Mouse (Mus musculus) forebrain, embryonic 14.5 days (tissue): ENCODE measurements around the gene Lmbrd2. TPM values are rescaled to one million over a fixed set of nuclear protein-coding genes. Genes with fewer than 3 reads are reported as not detected.

Experiments used
- ATAC-seq: fragments of 200-750 bp; cut with Nextera tagmentation; 2 replicates; pipeline ENCODE4 v1.8.0; 2017; ENCODE audit warnings: mild to moderate bottlenecking, moderate library complexity
- DNase-seq: peaks from one replicate; pipeline ENCODE4 v3.0.0-alpha.2; 2015; ENCODE audit warnings: low spot score
- H3K27ac ChIP-seq: fragments of 300-500 bp; sonication (generic); 2 replicates; pipeline ENCODE4 v1.5.1; 2014; ENCODE audit warnings: low read depth, mild to moderate bottlenecking, control low read depth, low read length, moderate library complexity
- H3K27me3 ChIP-seq: fragments of 300-500 bp; sonication (generic); replicated peaks from 2 replicates; pipeline ENCODE4 v1.6.1; 2014; ENCODE audit warnings: low read length, control low read depth, mixed read lengths; ENCODE audit not compliant: control insufficient read depth, insufficient read depth
- H3K36me3 ChIP-seq: fragments of 300-500 bp; sonication (generic); 2 replicates; pipeline ENCODE4 v1.6.1; 2014; ENCODE audit warnings: low read length, control low read depth; ENCODE audit not compliant: control insufficient read depth, insufficient read depth
- H3K4me1 ChIP-seq: fragments of 300-500 bp; sonication (generic); 2 replicates; pipeline ENCODE4 v1.6.1; 2014; ENCODE audit warnings: antibody characterized with exemption, low read length, control low read depth; ENCODE audit not compliant: control insufficient read depth, insufficient read depth
- H3K4me2 ChIP-seq: fragments of 300-500 bp; sonication (generic); 2 replicates; pipeline ENCODE4 v1.6.1; 2014; ENCODE audit warnings: mild to moderate bottlenecking, control low read depth, low read length
- H3K4me3 ChIP-seq: fragments of 300-500 bp; sonication (generic); 2 replicates; pipeline ENCODE4 v1.5.1; 2014; ENCODE audit warnings: low read depth, low read length, control low read depth
- H3K9ac ChIP-seq: fragments of 300-500 bp; sonication (generic); 2 replicates; pipeline ENCODE4 v1.6.1; 2014; ENCODE audit warnings: mild to moderate bottlenecking, low read length, control low read depth, moderate library complexity
- H3K9me3 ChIP-seq: fragments of 300-500 bp; sonication (generic); replicated peaks from 2 replicates; pipeline ENCODE4 v1.6.1; 2016; ENCODE audit warnings: low read length, control low read depth, mixed read lengths; ENCODE audit not compliant: control insufficient read depth
- WGBS: fragments of 180-500 bp; shearing (Covaris S2); extraction: QIAGEN DNeasy Blood & Tissue Kit; methylation state at CpG from one replicate; pipeline ENCODE4 v1.1.7; 2014; 5-methylcytosine and 5-hydroxymethylcytosine counted together
- polyA plus RNA-seq: library from polyadenylated mRNA; unstranded; fragments of >200 nt; fragmentation: Nextera tagmentation; extraction: Ambion mirVana; gene quantifications from 2 replicates; pipeline ENCODE4 v1.2.1, GENCODE M21; 2014

Gene Lmbrd2
- polyA plus RNA-seq, 1 experiment from 2014 or later, result 5.0 TPM

GRCm38 (mm10) chr15:9111648-9112047, 28.7 kb upstream of the Lmbrd2 start:
- peaks cover 66% of the 10 kb centered on the region for H3K36me3 ChIP-seq
- 86% methylated on average over 3 of the region's 3 CpGs for WGBS
- DNase-seq, result no peak

GRCm38 (mm10) chr15:9113556-9113955, 26.8 kb upstream of the Lmbrd2 start:
- DNase-seq, result peak; percentile 33
- Histone ChIP-seq H3K9me3 (no peaks in the 10 kb centered on the region), H3K9ac (no peak overlapping the region), H3K4me3 (no peak overlapping the region), H3K36me3 (peaks cover 77% of the 10 kb centered on the region), H3K4me1 (no peaks in the 10 kb centered on the region), H3K4me2 (no peak overlapping the region), H3K27ac (no peak overlapping the region), H3K27me3 (no peaks in the 10 kb centered on the region)
- no peak for ATAC-seq
- WGBS, result 85% methylated on average over 9 of the region's 9 CpGs

More at GRCm38 (mm10) chr15:9111648-9112047, 28.7 kb upstream of the Lmbrd2 start:
- Histone ChIP-seq H3K27ac (no peak overlapping the region), H3K4me2 (no peak overlapping the region), H3K4me1 (no peaks in the 10 kb centered on the region), H3K27me3 (no peaks in the 10 kb centered on the region), H3K9me3 (no peaks in the 10 kb centered on the region), H3K4me3 (no peak overlapping the region), H3K9ac (no peak overlapping the region)
- no peak for ATAC-seq

- no peak for DNase-seq
- H3K9ac ChIP-seq, result no peak overlapping the region
- no peak overlapping the region for H3K27ac ChIP-seq
- ATAC-seq, result no peak
- WGBS, result 90% methylated on average over 4 of the region's 4 CpGs
- H3K4me1 ChIP-seq, result no peaks in the 10 kb centered on the region
- H3K9me3 ChIP-seq, result no peaks in the 10 kb centered on the region
- H3K36me3 ChIP-seq, result peaks cover 83% of the 10 kb centered on the region
- no peak overlapping the region for H3K4me3 ChIP-seq
- H3K4me2 ChIP-seq, result no peak overlapping the region
- H3K27me3 ChIP-seq, result no peaks in the 10 kb centered on the region
These were observed 26.2 kb upstream of the Lmbrd2 start for GRCm38 (mm10) chr15:9114131-9114530.

GRCm38 (mm10) chr15:9114599-9114998, 25.8 kb upstream of the Lmbrd2 start:
- WGBS, result 85% methylated on average over 5 of the region's 5 CpGs
- H3K9me3 ChIP-seq, result no peaks in the 10 kb centered on the region
- no peak for ATAC-seq

GRCm38 (mm10) chr15:9118852-9119251, 21.5 kb upstream of the Lmbrd2 start:
- no peak overlapping the region for H3K9ac ChIP-seq
- DNase-seq, result no peak
- WGBS, result 91% methylated on average over 4 of the region's 4 CpGs
- no peak overlapping the region for H3K27ac ChIP-seq
- no peak overlapping the region for H3K4me2 ChIP-seq
- no peak overlapping the region for H3K4me3 ChIP-seq
- H3K36me3 ChIP-seq, result peaks cover 89% of the 10 kb centered on the region
- no peaks in the 10 kb centered on the region for H3K9me3 ChIP-seq
- H3K4me1 ChIP-seq, result no peaks in the 10 kb centered on the region
- no peak for ATAC-seq
- no peaks in the 10 kb centered on the region for H3K27me3 ChIP-seq

More at GRCm38 (mm10) chr15:9114599-9114998, 25.8 kb upstream of the Lmbrd2 start:
- H3K27me3 ChIP-seq, result no peaks in the 10 kb centered on the region
- no peak overlapping the region for H3K27ac ChIP-seq
- DNase-seq, result no peak
- H3K4me2 ChIP-seq, result no peak overlapping the region
- H3K4me3 ChIP-seq, result no peak overlapping the region
- peaks cover 87% of the 10 kb centered on the region for H3K36me3 ChIP-seq
- no peaks in the 10 kb centered on the region for H3K4me1 ChIP-seq
- H3K9ac ChIP-seq, result no peak overlapping the region

- 95% methylated on average over 2 of the region's 2 CpGs for WGBS
These were observed 20.3 kb upstream of the Lmbrd2 start for GRCm38 (mm10) chr15:9120081-9120480.

GRCm38 (mm10) chr15:9122989-9123388, 17.4 kb upstream of the Lmbrd2 start:
- ATAC-seq, result no peak
- WGBS, result 91% methylated on average over 4 of the region's 4 CpGs
- peaks cover 85% of the 10 kb centered on the region for H3K36me3 ChIP-seq

More at GRCm38 (mm10) chr15:9120081-9120480, 20.3 kb upstream of the Lmbrd2 start:
- DNase-seq (peak; percentile 82), ATAC-seq (peak; percentile 66)
- H3K4me2 ChIP-seq, result no peak overlapping the region
- H3K4me1 ChIP-seq, result no peaks in the 10 kb centered on the region
- no peak overlapping the region for H3K27ac ChIP-seq
- no peak overlapping the region for H3K9ac ChIP-seq
- no peaks in the 10 kb centered on the region for H3K27me3 ChIP-seq
- no peaks in the 10 kb centered on the region for H3K9me3 ChIP-seq
- peaks cover 89% of the 10 kb centered on the region for H3K36me3 ChIP-seq
- H3K4me3 ChIP-seq, result no peak overlapping the region

GRCm38 (mm10) chr15:9124856-9125255, 15.5 kb upstream of the Lmbrd2 start:
- Histone ChIP-seq H3K9me3 (no peaks in the 10 kb centered on the region), H3K4me1 (no peaks in the 10 kb centered on the region), H3K4me2 (no peak overlapping the region), H3K27me3 (no peaks in the 10 kb centered on the region), H3K4me3 (no peak overlapping the region), H3K36me3 (peaks cover 82% of the 10 kb centered on the region), H3K9ac (no peak overlapping the region), H3K27ac (no peak overlapping the region)
- 92% methylated on average over 21 of the region's 21 CpGs for WGBS
- no peak for ATAC-seq
- DNase-seq, result no peak

More at GRCm38 (mm10) chr15:9122989-9123388, 17.4 kb upstream of the Lmbrd2 start:
- Histone ChIP-seq H3K4me1 (no peaks in the 10 kb centered on the region), H3K4me2 (no peak overlapping the region), H3K27ac (no peak overlapping the region), H3K4me3 (no peak overlapping the region), H3K27me3 (no peaks in the 10 kb centered on the region), H3K9me3 (no peaks in the 10 kb centered on the region), H3K9ac (no peak overlapping the region)
- no peak for DNase-seq

- Histone ChIP-seq H3K27ac (no peak overlapping the region), H3K4me1 (no peaks in the 10 kb centered on the region), H3K9ac (no peak overlapping the region), H3K36me3 (peaks cover 86% of the 10 kb centered on the region), H3K4me2 (no peak overlapping the region), H3K27me3 (no peaks in the 10 kb centered on the region), H3K4me3 (no peak overlapping the region), H3K9me3 (no peaks in the 10 kb centered on the region)
- whole genome bisulfite sequencing, result 87% methylated on average over 7 of the region's 7 CpGs
- ATAC-seq (no peak), DNase-seq (no peak)
These were observed 13.1 kb upstream of the Lmbrd2 start for GRCm38 (mm10) chr15:9127051-9127791.
